ENCODE assay signal across 9 mouse cellular contexts in genomic region chr3:126695456-126696293, GRCm38 (mm10).
DNase-seq lines count a peak whose midpoint lies in the region; ATAC-seq lines count a peak whose summit lies in the region.
"Had no signal": no experiment of that assay in that cellular context is flagged by ENCODE, and none has a peak within 500 bp of the region (broad histone marks: within the 10 kb centered on the region; RNA-seq: fewer than 3 reads in every experiment).

No protein-coding gene starts in this region.

- H3K27me3 ChIP-seq in hindbrain, embryonic 15.5 days, result no peaks in the 10 kb centered on the region
- no peaks in the 10 kb centered on the region for H3K27me3 ChIP-seq in midbrain, embryonic 11.5 days (ENCODE audit: control insufficient read depth, insufficient read depth, low read length)
- H3K27me3 ChIP-seq: megakaryocyte, embryonic 14.5 days had no signal

- WGBS in hindbrain, embryonic 15.5 days, result 6% methylated on average over 12 of the region's 12 CpGs
- WGBS in midbrain, embryonic 11.5 days, result 20% methylated on average over 12 of the region's 12 CpGs

- H3K36me3 ChIP-seq in hindbrain, embryonic 15.5 days, result no peaks in the 10 kb centered on the region
- no peaks in the 10 kb centered on the region for H3K36me3 ChIP-seq in midbrain, embryonic 11.5 days (ENCODE audit: control insufficient read depth, insufficient read depth, low read length)

- no peak overlapping the region for H3K4me3 ChIP-seq in hindbrain, embryonic 15.5 days
- no peak overlapping the region for H3K4me3 ChIP-seq in midbrain, embryonic 11.5 days (ENCODE audit: low read depth, low read length)
- H3K4me3 ChIP-seq: megakaryocyte, embryonic 14.5 days had no signal

- H3K9ac ChIP-seq in hindbrain, embryonic 15.5 days, result no peak overlapping the region
- no peak overlapping the region for H3K9ac ChIP-seq in midbrain, embryonic 11.5 days (ENCODE audit: low read length)

- H3K9me3 ChIP-seq in hindbrain, embryonic 15.5 days, result no peaks in the 10 kb centered on the region
- no peaks in the 10 kb centered on the region for H3K9me3 ChIP-seq in midbrain, embryonic 11.5 days (ENCODE audit: control insufficient read depth, low read length)
- H3K9me3 ChIP-seq: megakaryocyte, embryonic 14.5 days had no signal

- H3K4me2 ChIP-seq in hindbrain, embryonic 15.5 days, result peak overlapping the region; percentile 22
- no peak overlapping the region; the same call in 1 of the 2 replicates for H3K4me2 ChIP-seq in midbrain, embryonic 11.5 days

- peak; percentile 94 for ATAC-seq in hindbrain, embryonic 15.5 days (ENCODE audit: low FRiP score, low read depth)
- ATAC-seq in midbrain, embryonic 11.5 days (ENCODE audit: low FRiP score), result peak; percentile 75

- H3K4me1 ChIP-seq in hindbrain, embryonic 15.5 days (replicated peaks), result peaks cover 16% of the 10 kb centered on the region
- H3K4me1 ChIP-seq in midbrain, embryonic 11.5 days (ENCODE audit: control insufficient read depth, insufficient read depth, low read length), result 0 out of 2 replicates have a peak, but pooled peaks cover 3% of the 10 kb centered on the region

- peak; percentile 81 for DNase-seq in adrenal gland, postnatal 14 days
- peak; percentile 23 to 55 for DNase-seq in cerebellum, postnatal 4 days (ENCODE audit: low spot score in 2 of 2)
- peak; percentile 63 to 70 for DNase-seq in gastrocnemius, adult 8-10 months (ENCODE audit: low spot score in 2 of 2)
- DNase-seq in layer of hippocampus, postnatal 14 days (ENCODE audit: low spot score in 2 of 2), result peak; percentile 54 to 84
- DNase-seq in midbrain, embryonic 11.5 days (ENCODE audit: low spot score, missing footprints), result peak; percentile 89
- peak; percentile 44 for DNase-seq in right cerebral cortex, postnatal 4 days
- DNase-seq in thymus, postnatal 4 days, result no peak

- H3K27ac ChIP-seq in hindbrain, embryonic 15.5 days (replicated peaks), result peak overlapping the region; percentile 50
- no peak overlapping the region for H3K27ac ChIP-seq in midbrain, embryonic 11.5 days (ENCODE audit: low read depth, low read length)
